Mouse (Mus musculus) hematopoietic stem cell, adult 5-6 weeks (primary cell): ENCODE data around the gene Snd1. TPM values are rescaled to one million over a fixed set of nuclear protein-coding genes. Genes with fewer than 3 reads are reported as not detected.

Source experiments
- ATAC-seq, 2 experiments: fragments of 125-278 bp in 1 of 2; replicated peaks in 1 of 2; 2 replicates each; pipeline ENCODE4 v1.8.0; 2016 to 2017; ENCODE audit warnings: inconsistent platforms in 2 of 2, mild to moderate bottlenecking in 2 of 2, moderate number of reproducible peaks in 2 of 2, low read depth in 1 of 2, moderate TSS enrichment in 1 of 2; ENCODE audit not compliant: low FRiP score in 2 of 2, poor library complexity in 2 of 2, severe bottlenecking in 2 of 2, insufficient read depth in 1 of 2, low TSS enrichment in 1 of 2
- total RNA-seq: library from RNA; stranded (forward); fragments of 172-1452, 232-1000 nt; gene quantifications from 2 replicates; pipeline ENCODE4 v1.2.3, GENCODE M21; 2017

Snd1 gene
- total RNA-seq, 1 experiment from 2014 or later = 229 TPM

GRCm38 (mm10) chr6:28845610-28846009, 370.7 kb downstream of the Snd1 start:
- no peak for ATAC-seq

GRCm38 (mm10) chr6:28847616-28848015, 372.7 kb downstream of the Snd1 start:
- ATAC-seq = no peak

GRCm38 (mm10) chr6:28848285-28848794, 373.4 kb downstream of the Snd1 start:
- no peak for ATAC-seq

- no peak for ATAC-seq
Observed at GRCm38 (mm10) chr6:28848891-28849290, 374.0 kb downstream of the Snd1 start.

GRCm38 (mm10) chr6:28849317-28849716, 374.4 kb downstream of the Snd1 start:
- ATAC-seq = peak in 1 of 2 experiments; percentile 37; a peak in 2 of 4 replicates

- ATAC-seq = no peak
Observed at GRCm38 (mm10) chr6:28850326-28850900, 375.5 kb downstream of the Snd1 start.

- no peak for ATAC-seq
Observed at GRCm38 (mm10) chr6:28852342-28852741, 377.4 kb downstream of the Snd1 start.

- no peak for ATAC-seq
Observed at GRCm38 (mm10) chr6:28853164-28853563, 378.2 kb downstream of the Snd1 start.

- ATAC-seq = no peak
Observed at GRCm38 (mm10) chr6:28853654-28854053, 378.7 kb downstream of the Snd1 start.

- no peak for ATAC-seq
Observed at GRCm38 (mm10) chr6:28854598-28854997, 379.7 kb downstream of the Snd1 start.

- no peak for ATAC-seq
Observed at GRCm38 (mm10) chr6:28855442-28855841, 380.5 kb downstream of the Snd1 start.

- ATAC-seq = no peak
Observed at GRCm38 (mm10) chr6:28856789-28857188, 381.9 kb downstream of the Snd1 start.

- ATAC-seq = no peak
Observed at GRCm38 (mm10) chr6:28857198-28858180, 382.6 kb downstream of the Snd1 start.

- no peak for ATAC-seq
Observed at GRCm38 (mm10) chr6:28859094-28859493, 384.2 kb downstream of the Snd1 start.

- ATAC-seq = no peak
Observed at GRCm38 (mm10) chr6:28860450-28860849, 385.5 kb downstream of the Snd1 start.

GRCm38 (mm10) chr6:28860922-28861321, 386.0 kb downstream of the Snd1 start:
- no peak for ATAC-seq

GRCm38 (mm10) chr6:28862304-28862703, 387.4 kb downstream of the Snd1 start:
- no peak for ATAC-seq

GRCm38 (mm10) chr6:28864684-28865083, 389.7 kb downstream of the Snd1 start:
- no peak for ATAC-seq
